Mouse (Mus musculus): ENCODE data around the gene Rab40c.

DNA sequence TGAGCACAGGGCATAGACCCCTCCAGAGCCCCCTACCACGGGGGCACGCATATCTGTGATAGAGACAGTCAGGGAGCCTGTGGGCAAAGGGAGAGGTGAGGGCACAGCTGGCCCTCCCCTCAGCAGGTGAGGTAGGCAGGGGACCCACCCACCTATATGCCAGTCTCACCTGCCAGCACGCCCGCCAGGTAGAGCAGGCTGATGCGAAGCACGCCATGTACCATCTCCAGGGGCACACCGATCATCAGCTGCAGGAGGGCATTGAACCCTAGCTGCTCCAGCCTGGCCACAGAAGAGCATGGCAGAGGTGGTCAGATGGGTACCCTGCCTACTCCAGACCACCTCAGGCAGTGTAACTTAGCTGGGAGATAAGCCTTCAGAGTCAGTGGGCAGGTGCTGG is 84.2 kb downstream of the Rab40c start:
- TF ChIP-seq CTCF (IDR thresholded peaks at IDR 0.05; ENCODE audit: low read depth, low read length) (no peak), POLR2A (IDR thresholded peaks at IDR 0.05; ENCODE audit: extremely low read depth, insufficient read depth, low read length) (0 out of 2 replicates have a peak, but pooled peaks have one; percentile 12)

Measured in liver, adult 2 months (tissue).